Mouse (Mus musculus) stomach, embryonic 16.5 days (tissue): ENCODE measurements around the gene Chmp4b. TPM values are rescaled to one million over a fixed set of nuclear protein-coding genes. Genes with fewer than 3 reads are reported as not detected.

Experiments
- ATAC-seq: fragments of 200-750 bp; cut with Nextera tagmentation; 2 replicates; pipeline ENCODE4 v1.8.0; 2017; ENCODE audit warnings: moderate number of reproducible peaks, moderate TSS enrichment; ENCODE audit not compliant: insufficient read depth, low FRiP score
- H3K27ac ChIP-seq: fragments of 300-500 bp; sonication (generic); 2 replicates; pipeline ENCODE4 v1.5.1; 2014; ENCODE audit warnings: low read length
- H3K27me3 ChIP-seq: fragments of 300-500 bp; sonication (generic); 2 replicates; pipeline ENCODE4 v1.6.1; 2014; ENCODE audit warnings: low read length, control low read depth, mixed read lengths; ENCODE audit not compliant: control insufficient read depth, insufficient read depth
- H3K36me3 ChIP-seq: fragments of 300-500 bp; sonication (generic); 2 replicates; pipeline ENCODE4 v1.6.1; 2014; ENCODE audit warnings: low read length; ENCODE audit not compliant: control insufficient read depth, insufficient read depth
- H3K4me1 ChIP-seq: fragments of 300-500 bp; sonication (generic); 2 replicates; pipeline ENCODE4 v1.6.1; 2014; ENCODE audit warnings: low read length, control low read depth, mixed read lengths; ENCODE audit not compliant: control insufficient read depth, insufficient read depth
- H3K4me2 ChIP-seq: fragments of 300-500 bp; sonication (generic); 2 replicates; pipeline ENCODE4 v1.6.1; 2014; ENCODE audit warnings: low read depth, low read length, mixed read lengths
- H3K4me3 ChIP-seq: fragments of 300-500 bp; sonication (generic); replicated peaks from 2 replicates; pipeline ENCODE4 v1.5.1; 2014; ENCODE audit warnings: mild to moderate bottlenecking, low read length
- H3K9ac ChIP-seq: fragments of 300-500 bp; sonication (generic); 2 replicates; pipeline ENCODE4 v1.6.1; 2014; ENCODE audit warnings: low read length
- H3K9me3 ChIP-seq: fragments of 300-500 bp; sonication (generic); replicated peaks from 2 replicates; pipeline ENCODE4 v1.6.1; 2016; ENCODE audit warnings: low read length, control low read depth; ENCODE audit not compliant: control insufficient read depth
- WGBS: fragments of 180-500 bp; shearing (Covaris S2); extraction: QIAGEN DNeasy Blood & Tissue Kit; methylation state at CpG from one replicate; pipeline ENCODE4 v1.1.7; 2014; 5-methylcytosine and 5-hydroxymethylcytosine counted together
- polyA plus RNA-seq: library from polyadenylated mRNA; unstranded; fragments of >200 nt; fragmentation: Nextera tagmentation; extraction: Ambion mirVana; gene quantifications from 2 replicates; pipeline ENCODE4 v1.2.1, GENCODE M21; 2015

The Chmp4b gene
- polyA plus RNA-seq, 1 experiment from 2014 or later: 23.6 TPM

- H3K27me3 ChIP-seq: no peaks in the 10 kb centered on the region
- H3K36me3 ChIP-seq: no peaks in the 10 kb centered on the region
- ATAC-seq: no peak
- no peak overlapping the region for H3K4me3 ChIP-seq
- H3K9me3 ChIP-seq: no peaks in the 10 kb centered on the region
- H3K4me1 ChIP-seq: 0 out of 2 replicates have a peak, but pooled peaks cover 4% of the 10 kb centered on the region
- H3K9ac ChIP-seq: no peak overlapping the region
- H3K4me2 ChIP-seq: no peak overlapping the region
- H3K27ac ChIP-seq: no peak overlapping the region
Measured at GRCm38 (mm10) chr2:154717081-154717480, 65.6 kb downstream of the Chmp4b start.

GRCm38 (mm10) chr2:154718855-154719556, 67.5 kb downstream of the Chmp4b start:
- 78% methylated on average over 12 of the region's 12 CpGs for WGBS
- no peak for ATAC-seq

GRCm38 (mm10) chr2:154720315-154720714, 68.8 kb downstream of the Chmp4b start:
- no peak for ATAC-seq
- Histone ChIP-seq H3K9ac (no peak overlapping the region), H3K4me2 (no peak overlapping the region), H3K4me1 (no peaks in the 10 kb centered on the region), H3K27me3 (no peaks in the 10 kb centered on the region), H3K36me3 (no peaks in the 10 kb centered on the region), H3K4me3 (no peak overlapping the region), H3K9me3 (no peaks in the 10 kb centered on the region), H3K27ac (no peak overlapping the region)
- WGBS: 81% methylated on average over 2 of the region's 2 CpGs

More at GRCm38 (mm10) chr2:154718855-154719556, 67.5 kb downstream of the Chmp4b start:
- no peaks in the 10 kb centered on the region for H3K36me3 ChIP-seq
- H3K27me3 ChIP-seq: no peaks in the 10 kb centered on the region
- H3K9ac ChIP-seq: no peak overlapping the region
- H3K4me1 ChIP-seq: no peaks in the 10 kb centered on the region
- H3K9me3 ChIP-seq: no peaks in the 10 kb centered on the region
- H3K4me2 ChIP-seq: no peak overlapping the region
- no peak overlapping the region for H3K4me3 ChIP-seq
- H3K27ac ChIP-seq: no peak overlapping the region

- Histone ChIP-seq H3K27me3 (no peaks in the 10 kb centered on the region), H3K4me2 (no peak overlapping the region), H3K4me1 (0 out of 2 replicates have a peak, but pooled peaks cover 7% of the 10 kb centered on the region), H3K9ac (no peak overlapping the region), H3K27ac (no peak overlapping the region), H3K9me3 (no peaks in the 10 kb centered on the region), H3K4me3 (no peak overlapping the region), H3K36me3 (no peaks in the 10 kb centered on the region)
- WGBS: 80% methylated on average over 4 of the region's 4 CpGs
- no peak for ATAC-seq
Measured at GRCm38 (mm10) chr2:154723473-154723872, 72.0 kb downstream of the Chmp4b start.

GRCm38 (mm10) chr2:154729737-154730136, 78.2 kb downstream of the Chmp4b start:
- Histone ChIP-seq H3K4me3 (no peak overlapping the region), H3K4me1 (peaks cover 22% of the 10 kb centered on the region), H3K4me2 (no peak overlapping the region), H3K36me3 (no peaks in the 10 kb centered on the region), H3K9me3 (no peaks in the 10 kb centered on the region), H3K27me3 (no peaks in the 10 kb centered on the region), H3K27ac (peak overlapping the region; percentile 64), H3K9ac (no peak overlapping the region)
- no peak for ATAC-seq
- 28% methylated on average over 3 of the region's 3 CpGs for WGBS

- no peak overlapping the region for H3K9ac ChIP-seq
- H3K36me3 ChIP-seq: no peaks in the 10 kb centered on the region
- no peak overlapping the region for H3K4me2 ChIP-seq
- no peaks in the 10 kb centered on the region for H3K27me3 ChIP-seq
- H3K4me3 ChIP-seq: no peak overlapping the region
- H3K9me3 ChIP-seq: no peaks in the 10 kb centered on the region
- H3K4me1 ChIP-seq: peaks cover 22% of the 10 kb centered on the region
- ATAC-seq: no peak
- 70% methylated on average over 3 of the region's 3 CpGs for WGBS
- no peak overlapping the region for H3K27ac ChIP-seq
Measured at GRCm38 (mm10) chr2:154730841-154731240, 79.3 kb downstream of the Chmp4b start.

- Histone ChIP-seq H3K27me3 (no peaks in the 10 kb centered on the region), H3K9me3 (no peaks in the 10 kb centered on the region), H3K4me1 (peaks cover 22% of the 10 kb centered on the region), H3K4me3 (no peak overlapping the region), H3K4me2 (no peak overlapping the region), H3K9ac (no peak overlapping the region), H3K36me3 (no peaks in the 10 kb centered on the region), H3K27ac (no peak overlapping the region)
- 51% methylated on average over 2 of the region's 2 CpGs for WGBS
- no peak for ATAC-seq
Measured at GRCm38 (mm10) chr2:154731916-154732315, 80.4 kb downstream of the Chmp4b start.

GRCm38 (mm10) chr2:154732503-154733141, 81.1 kb downstream of the Chmp4b start:
- Histone ChIP-seq H3K9ac (no peak overlapping the region), H3K27me3 (no peaks in the 10 kb centered on the region), H3K9me3 (no peaks in the 10 kb centered on the region), H3K4me1 (peaks cover 18% of the 10 kb centered on the region), H3K4me2 (no peak overlapping the region), H3K4me3 (no peak overlapping the region), H3K36me3 (no peaks in the 10 kb centered on the region), H3K27ac (no peak overlapping the region)
- WGBS: 70% methylated on average over 9 of the region's 9 CpGs
- ATAC-seq: no peak

GRCm38 (mm10) chr2:154734977-154735376, 83.5 kb downstream of the Chmp4b start:
- Histone ChIP-seq H3K4me3 (no peak overlapping the region), H3K4me2 (no peak overlapping the region), H3K4me1 (peaks cover 7% of the 10 kb centered on the region), H3K9ac (no peak overlapping the region), H3K9me3 (no peaks in the 10 kb centered on the region), H3K27me3 (no peaks in the 10 kb centered on the region), H3K36me3 (no peaks in the 10 kb centered on the region), H3K27ac (no peak overlapping the region)
- ATAC-seq: no peak
- WGBS: 56% methylated on average over 9 of the region's 9 CpGs
